Mouse (Mus musculus): ENCODE measurements around the gene Eno1.

DNA sequence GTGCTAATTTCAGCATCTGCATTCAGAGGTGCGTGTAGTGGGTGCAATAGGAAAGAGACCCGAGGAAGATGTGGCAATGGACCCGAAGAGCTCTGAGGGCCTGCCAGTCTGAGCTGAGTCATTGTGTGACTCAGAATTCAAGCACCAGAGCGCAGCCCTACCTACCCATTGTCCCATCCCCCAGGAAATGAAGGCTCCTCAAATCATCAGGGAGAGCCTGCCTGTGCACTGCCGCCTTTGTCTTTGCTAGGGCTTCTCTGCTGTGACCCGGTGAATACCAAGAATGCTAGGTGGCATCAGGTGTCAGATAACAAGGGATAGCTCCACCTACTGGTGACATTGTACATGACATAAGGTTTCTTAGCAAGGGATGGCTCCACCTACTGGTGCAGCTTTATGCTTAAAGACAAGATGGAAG is 3.4 kb downstream of the Eno1 start:
- peak; percentile 99 for TF ChIP-seq CTCF (IDR thresholded peaks at IDR 0.05; ENCODE audit: low read depth)
- TF ChIP-seq EP300 (IDR thresholded peaks at IDR 0.05; ENCODE audit: low read depth) = peak; percentile 15; the same call in 1 of the 2 replicates

Measured in liver, postnatal 0 days (tissue).